Mouse (Mus musculus): ENCODE measurements around the gene Fhdc1. TPM values are rescaled to one million over a fixed set of nuclear protein-coding genes. Genes with fewer than 3 reads are reported as not detected.

Fhdc1 gene
- 5.6 and 6.8 TPM in 2 replicates for polyA plus RNA-seq (2012; rRNA removed)

- Histone ChIP-seq H3K27me3 (ENCODE audit: control insufficient read depth, insufficient read depth, low read length) (no peaks in the 10 kb centered on the region), H3K27ac (ENCODE audit: insufficient read depth, low read length) (peak within 1 kb of the TSS; percentile 37; the same call in 1 of the 2 replicates), H3K4me3 (replicated peaks; ENCODE audit: insufficient read depth, low read depth, low read length) (peak within 1 kb of the TSS; percentile 71), H3K4me1 (ENCODE audit: control insufficient read depth, insufficient read depth, low read length) (0 out of 2 replicates have a peak, but pooled peaks cover 3% of the 10 kb centered on the region)
- 1% methylated on average over 81 of the region's 82 CpGs for WGBS
- peak; percentile 71 to 72 for DNase-seq
- TF ChIP-seq POLR2A (IDR thresholded peaks at IDR 0.05; ENCODE audit: borderline replicate concordance, insufficient read depth, low read length), result no peak
Observed at GRCm38 (mm10) chr3:84480006-84480897, at the start of gene Fhdc1. Fhdc1 (minus strand) TSS chr3:84480429.

GRCm38 (mm10) chr3:84529021-84529420 lies 48.8 kb upstream of the Fhdc1 start:
- TF ChIP-seq POLR2A (IDR thresholded peaks at IDR 0.05; ENCODE audit: borderline replicate concordance, insufficient read depth, low read length) (no peak), CTCF (IDR thresholded peaks at IDR 0.05; ENCODE audit: borderline replicate concordance, insufficient read depth, low read depth, low read length) (no peak)
- WGBS, result 39% methylated on average over 2 of the region's 2 CpGs
- Histone ChIP-seq H3K4me3 (replicated peaks; ENCODE audit: insufficient read depth, low read depth, low read length) (no peak overlapping the region), H3K27me3 (ENCODE audit: control insufficient read depth, insufficient read depth, low read length) (no peaks in the 10 kb centered on the region), H3K4me1 (ENCODE audit: control insufficient read depth, insufficient read depth, low read length) (peaks cover 7% of the 10 kb centered on the region), H3K27ac (ENCODE audit: insufficient read depth, low read length) (no peak overlapping the region)
- peak; percentile 40 to 68 for DNase-seq

- DNase-seq, result peak in 1 of 2 experiments; percentile 49
- 9% methylated on average over 1 of the region's 1 CpGs for WGBS
- H3K27me3 ChIP-seq (ENCODE audit: control insufficient read depth, insufficient read depth, low read length), result no peaks in the 10 kb centered on the region
- H3K27ac ChIP-seq (ENCODE audit: insufficient read depth, low read length), result no peak overlapping the region
- H3K4me1 ChIP-seq (ENCODE audit: control insufficient read depth, insufficient read depth, low read length), result peaks cover 7% of the 10 kb centered on the region
- no peak overlapping the region for H3K4me3 ChIP-seq (replicated peaks; ENCODE audit: insufficient read depth, low read depth, low read length)
- TF ChIP-seq POLR2A (IDR thresholded peaks at IDR 0.05; ENCODE audit: borderline replicate concordance, insufficient read depth, low read length) (no peak), CTCF (IDR thresholded peaks at IDR 0.05; ENCODE audit: borderline replicate concordance, insufficient read depth, low read depth, low read length) (no peak)
Observed at GRCm38 (mm10) chr3:84524952-84525351, 44.7 kb upstream of the Fhdc1 start.

GRCm38 (mm10) chr3:84516163-84516562 lies 35.9 kb upstream of the Fhdc1 start:
- 94% methylated on average over 3 of the region's 3 CpGs for WGBS
- H3K27ac ChIP-seq (ENCODE audit: insufficient read depth, low read length), result no peak overlapping the region
- H3K27me3 ChIP-seq (ENCODE audit: control insufficient read depth, insufficient read depth, low read length), result no peaks in the 10 kb centered on the region
- no peaks in the 10 kb centered on the region for H3K4me1 ChIP-seq (ENCODE audit: control insufficient read depth, insufficient read depth, low read length)
- H3K4me3 ChIP-seq (replicated peaks; ENCODE audit: insufficient read depth, low read depth, low read length), result no peak overlapping the region
- no peak for DNase-seq
- no peak for TF ChIP-seq CTCF (IDR thresholded peaks at IDR 0.05; ENCODE audit: borderline replicate concordance, insufficient read depth, low read depth, low read length)
- TF ChIP-seq POLR2A (IDR thresholded peaks at IDR 0.05; ENCODE audit: borderline replicate concordance, insufficient read depth, low read length), result no peak

- 93% methylated on average over 6 of the region's 6 CpGs for WGBS
- Histone ChIP-seq H3K27me3 (ENCODE audit: control insufficient read depth, insufficient read depth, low read length) (no peaks in the 10 kb centered on the region), H3K4me1 (ENCODE audit: control insufficient read depth, insufficient read depth, low read length) (no peaks in the 10 kb centered on the region), H3K27ac (ENCODE audit: insufficient read depth, low read length) (no peak overlapping the region), H3K4me3 (replicated peaks; ENCODE audit: insufficient read depth, low read depth, low read length) (no peak overlapping the region)
- TF ChIP-seq POLR2A (IDR thresholded peaks at IDR 0.05; ENCODE audit: borderline replicate concordance, insufficient read depth, low read length) (no peak), CTCF (IDR thresholded peaks at IDR 0.05; ENCODE audit: borderline replicate concordance, insufficient read depth, low read depth, low read length) (no peak)
- DNase-seq, result no peak
Observed at GRCm38 (mm10) chr3:84512774-84513515, 32.7 kb upstream of the Fhdc1 start.

- 90% methylated on average over 4 of the region's 4 CpGs for WGBS
- Histone ChIP-seq H3K4me3 (replicated peaks; ENCODE audit: insufficient read depth, low read depth, low read length) (no peak overlapping the region), H3K27me3 (ENCODE audit: control insufficient read depth, insufficient read depth, low read length) (no peaks in the 10 kb centered on the region), H3K27ac (ENCODE audit: insufficient read depth, low read length) (no peak overlapping the region), H3K4me1 (ENCODE audit: control insufficient read depth, insufficient read depth, low read length) (no peaks in the 10 kb centered on the region)
- TF ChIP-seq POLR2A (IDR thresholded peaks at IDR 0.05; ENCODE audit: borderline replicate concordance, insufficient read depth, low read length) (no peak), CTCF (IDR thresholded peaks at IDR 0.05; ENCODE audit: borderline replicate concordance, insufficient read depth, low read depth, low read length) (no peak)
- no peak for DNase-seq
Observed at GRCm38 (mm10) chr3:84505193-84505592, 25.0 kb upstream of the Fhdc1 start.

- no peak overlapping the region for H3K4me3 ChIP-seq (replicated peaks; ENCODE audit: insufficient read depth, low read depth, low read length)
- H3K4me1 ChIP-seq (ENCODE audit: control insufficient read depth, insufficient read depth, low read length), result no peaks in the 10 kb centered on the region
- no peak for DNase-seq
- TF ChIP-seq CTCF (IDR thresholded peaks at IDR 0.05; ENCODE audit: borderline replicate concordance, insufficient read depth, low read depth, low read length) (no peak), POLR2A (IDR thresholded peaks at IDR 0.05; ENCODE audit: borderline replicate concordance, insufficient read depth, low read length) (no peak)
- no peaks in the 10 kb centered on the region for H3K27me3 ChIP-seq (ENCODE audit: control insufficient read depth, insufficient read depth, low read length)
- H3K27ac ChIP-seq (ENCODE audit: insufficient read depth, low read length), result no peak overlapping the region
- WGBS, result 94% methylated on average over 8 of the region's 8 CpGs
Observed at GRCm38 (mm10) chr3:84504291-84504690, 24.1 kb upstream of the Fhdc1 start.

Measured in cerebellum, adult 2 months (tissue).